Comparison of ENCODE assay signal across 8 mouse cellular contexts in the genomic region with DNA sequence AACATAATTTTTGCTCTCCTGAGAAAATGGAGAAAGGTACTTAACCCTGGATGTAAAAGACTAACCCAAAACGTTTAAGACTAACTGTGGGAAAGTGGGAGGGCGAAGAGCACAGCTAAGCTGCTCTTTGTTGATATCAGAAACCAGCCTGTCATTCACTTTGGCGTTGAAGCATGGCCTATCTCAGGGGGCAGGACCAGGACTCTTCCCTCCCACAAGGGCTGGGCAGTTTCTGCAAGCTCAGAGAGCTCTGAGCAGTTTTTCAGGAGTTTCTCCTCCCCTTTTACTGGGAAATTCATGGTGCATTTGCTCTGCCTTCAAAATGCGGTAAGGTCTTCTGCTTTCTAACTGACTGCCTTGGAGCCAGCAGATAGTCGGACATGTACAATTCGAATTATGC.
DNase-seq lines count a peak whose midpoint lies in the region; ATAC-seq lines count a peak whose summit lies in the region.

No protein-coding gene starts in this region.

- H3K9ac ChIP-seq in hindbrain, embryonic 16.5 days (ENCODE audit: low read depth, low read length), result no peak overlapping the region

- 5% methylated on average over 6 of the region's 6 CpGs for whole genome bisulfite sequencing in embryonic facial prominence, embryonic 10.5 days
- 6% methylated on average over 6 of the region's 6 CpGs for WGBS in hindbrain, embryonic 16.5 days

- DNase-seq in kidney, adult 11 months, result peak; percentile 5
- no peak for DNase-seq in kidney, adult 18-20 months
- DNase-seq in embryonic facial prominence, embryonic 10.5 days (ENCODE audit: low spot score), result peak; percentile 69
- no peak for DNase-seq in gastrocnemius, postnatal 4 days (ENCODE audit: low spot score in 2 of 2)
- no peak for DNase-seq in layer of hippocampus, adult 11-12 months (ENCODE audit: low spot score)
- no peak for DNase-seq in cerebellum, adult 11 months

- H3K4me3 ChIP-seq in embryonic facial prominence, embryonic 10.5 days, result peak overlapping the region; percentile 61
- no peak overlapping the region for H3K4me3 ChIP-seq in hindbrain, embryonic 16.5 days (ENCODE audit: low read length)

- no peaks in the 10 kb centered on the region for H3K36me3 ChIP-seq in embryonic facial prominence, embryonic 10.5 days (replicated peaks)
- H3K36me3 ChIP-seq in hindbrain, embryonic 16.5 days (ENCODE audit: control insufficient read depth, insufficient read depth, low read length), result no peaks in the 10 kb centered on the region

- H3K27ac ChIP-seq in embryonic facial prominence, embryonic 10.5 days (replicated peaks), result peak overlapping the region; percentile 81; the same call in 1 of the 2 replicates
- peak overlapping the region; percentile 51; the same call in 1 of the 2 replicates for H3K27ac ChIP-seq in hindbrain, embryonic 16.5 days (ENCODE audit: low read depth, low read length)

- no peaks in the 10 kb centered on the region for H3K9me3 ChIP-seq in embryonic facial prominence, embryonic 10.5 days
- H3K9me3 ChIP-seq in hindbrain, embryonic 16.5 days (ENCODE audit: control insufficient read depth, low read length), result no peaks in the 10 kb centered on the region

- no peaks in the 10 kb centered on the region for H3K27me3 ChIP-seq in embryonic facial prominence, embryonic 10.5 days (replicated peaks; ENCODE audit: low read depth, poor library complexity, severe bottlenecking)
- no peaks in the 10 kb centered on the region for H3K27me3 ChIP-seq in hindbrain, embryonic 16.5 days (replicated peaks; ENCODE audit: control insufficient read depth, insufficient read depth, low read length)

- peak overlapping the region; percentile 55 for H3K4me2 ChIP-seq in hindbrain, embryonic 16.5 days (ENCODE audit: low read length)

- peaks cover 8% of the 10 kb centered on the region for H3K4me1 ChIP-seq in embryonic facial prominence, embryonic 10.5 days
- H3K4me1 ChIP-seq in hindbrain, embryonic 16.5 days (ENCODE audit: control insufficient read depth, insufficient read depth, low read depth, low read length), result peaks cover 6% of the 10 kb centered on the region; the same call in 1 of the 2 replicates

- peak; percentile 53 for ATAC-seq in hindbrain, embryonic 16.5 days
- ATAC-seq in megakaryocyte-erythroid progenitor cell, adult 5-6 weeks (replicated peaks; ENCODE audit: low FRiP score, low TSS enrichment, poor library complexity, severe bottlenecking), result peak; percentile 93

Comparison
In these comparisons a context has a peak if more than half of its experiments do, and no peak if none do; other contexts are left out.
1. DNase-seq: peak in kidney, adult 11 months (single experiment) and embryonic facial prominence, embryonic 10.5 days (single experiment); none in kidney, adult 18-20 months (single experiment), gastrocnemius, postnatal 4 days (0 of 2), layer of hippocampus, adult 11-12 months (single experiment) and cerebellum, adult 11 months (single experiment).